Mouse (Mus musculus): ENCODE measurements around the gene Apom.

Gene Apom

DNA sequence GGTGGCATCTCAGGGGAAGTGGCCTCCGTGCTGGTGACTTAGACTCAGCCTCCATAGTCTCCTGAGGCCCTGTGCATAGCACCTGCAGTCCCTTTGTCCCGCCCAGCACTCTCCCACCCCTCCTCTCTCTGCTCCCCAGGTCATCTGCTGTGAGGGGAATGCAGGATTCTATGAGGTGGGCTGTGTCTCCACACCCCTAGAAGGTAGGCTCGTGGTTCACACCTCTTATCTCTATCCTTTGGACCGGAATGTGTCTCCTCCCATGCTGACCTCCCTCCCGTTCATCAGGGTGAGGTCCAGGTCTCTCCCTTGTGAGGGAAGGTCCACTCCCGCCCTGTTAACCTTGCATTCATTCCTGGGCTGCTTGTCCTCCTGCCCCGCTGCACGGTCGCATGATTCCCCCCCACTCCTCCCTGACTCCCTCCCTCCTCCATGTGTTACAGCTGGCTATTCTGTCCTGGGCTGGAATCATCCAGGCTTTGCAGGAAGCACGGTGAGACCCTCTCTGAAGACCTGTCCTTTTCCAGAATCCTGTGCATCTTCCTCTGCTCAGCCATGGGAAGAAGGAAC, 31.6 kb downstream of the Apom start:
- no peak for DNase-seq (ENCODE audit: extremely low read depth, low read depth)

DNA sequence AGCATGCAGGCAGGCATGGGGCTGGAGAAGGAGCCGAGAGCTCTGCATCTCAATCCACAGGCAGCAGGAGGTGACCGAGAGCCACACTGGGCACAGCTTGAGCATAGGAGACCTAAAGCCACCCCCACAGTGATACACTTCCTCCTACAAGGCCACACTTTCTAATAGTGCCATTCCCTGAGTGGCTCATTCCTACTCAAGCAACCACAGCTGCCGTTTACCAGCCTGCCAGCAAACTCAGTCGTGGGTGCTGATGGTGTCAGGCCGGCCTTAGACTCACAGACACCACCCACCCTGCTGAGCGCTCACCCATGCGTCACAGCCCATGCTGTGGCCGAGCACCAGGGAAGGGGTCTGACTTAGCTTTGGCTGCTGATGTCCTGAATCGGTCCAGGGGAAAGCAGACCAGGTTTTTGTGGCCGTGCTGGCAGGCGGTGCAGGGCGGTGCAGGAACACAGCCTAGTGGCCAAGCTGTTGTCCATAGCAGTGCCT, 34.6 kb downstream of the Apom start:
- DNase-seq (ENCODE audit: extremely low read depth, low read depth), result no peak

DNA sequence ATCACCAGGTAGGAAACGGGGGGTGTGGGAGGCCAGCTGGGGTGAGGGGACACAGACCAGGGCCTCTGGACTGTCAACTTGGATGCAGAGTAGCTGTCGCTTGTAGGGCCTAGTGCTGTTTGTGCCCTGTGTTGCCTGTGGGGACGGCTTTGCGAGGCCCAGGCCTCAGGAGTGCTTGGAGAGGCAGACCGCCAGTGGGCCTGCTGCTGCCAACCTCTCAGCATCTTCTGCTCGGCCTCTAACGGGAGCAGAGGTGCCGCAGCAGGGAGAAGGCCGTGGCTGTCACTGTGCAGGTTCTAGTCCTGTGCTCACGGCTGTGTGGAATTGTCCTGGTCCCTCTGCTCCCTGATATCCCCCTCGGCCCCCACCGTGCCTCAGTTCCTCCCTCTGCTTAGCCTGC, 35.3 kb downstream of the Apom start:
- no peak for DNase-seq (ENCODE audit: extremely low read depth, low read depth)

DNA sequence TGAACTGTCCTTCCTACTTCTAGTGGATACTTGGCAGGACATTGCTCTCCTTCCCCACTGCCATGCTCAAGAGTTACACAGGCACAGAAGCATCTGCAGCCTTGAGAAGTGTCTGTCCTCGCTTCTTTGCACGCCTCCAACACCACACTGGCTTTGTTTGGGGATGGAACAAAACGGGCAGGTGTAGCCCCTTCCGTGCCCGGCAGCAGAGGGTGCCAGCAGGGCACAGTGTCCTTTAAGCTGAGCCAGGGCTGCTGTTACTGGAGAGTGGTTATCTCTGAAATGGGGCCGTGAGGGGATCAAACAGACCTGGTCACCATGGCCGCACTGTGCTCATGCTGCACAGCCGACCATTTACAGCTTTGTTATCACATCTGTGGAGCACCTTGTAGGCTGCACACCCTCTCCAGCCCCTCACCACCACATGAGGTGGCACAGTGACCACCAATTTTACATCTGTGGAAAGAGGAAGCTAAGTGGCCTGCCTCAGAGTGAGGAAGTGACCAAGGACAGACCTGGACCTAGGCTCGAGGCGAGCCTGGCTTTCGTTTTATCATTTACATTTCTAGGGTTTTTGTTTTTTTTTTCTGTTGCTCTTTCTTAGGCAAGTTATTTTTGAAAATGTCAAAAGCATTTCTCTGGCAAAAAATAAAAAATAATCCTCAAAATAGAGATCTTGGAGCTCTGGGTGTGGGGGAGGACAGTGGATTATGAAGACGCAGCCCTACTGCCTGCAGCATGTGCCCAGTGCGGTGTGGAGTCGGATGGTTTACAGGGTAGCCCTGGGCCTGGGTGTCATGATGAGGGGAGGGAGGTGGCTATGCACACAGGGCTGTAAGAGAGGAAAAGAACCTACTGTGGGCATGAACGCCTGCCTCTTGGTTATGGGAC, 37.1 kb downstream of the Apom start:
- DNase-seq (ENCODE audit: extremely low read depth, low read depth), result no peak

DNA sequence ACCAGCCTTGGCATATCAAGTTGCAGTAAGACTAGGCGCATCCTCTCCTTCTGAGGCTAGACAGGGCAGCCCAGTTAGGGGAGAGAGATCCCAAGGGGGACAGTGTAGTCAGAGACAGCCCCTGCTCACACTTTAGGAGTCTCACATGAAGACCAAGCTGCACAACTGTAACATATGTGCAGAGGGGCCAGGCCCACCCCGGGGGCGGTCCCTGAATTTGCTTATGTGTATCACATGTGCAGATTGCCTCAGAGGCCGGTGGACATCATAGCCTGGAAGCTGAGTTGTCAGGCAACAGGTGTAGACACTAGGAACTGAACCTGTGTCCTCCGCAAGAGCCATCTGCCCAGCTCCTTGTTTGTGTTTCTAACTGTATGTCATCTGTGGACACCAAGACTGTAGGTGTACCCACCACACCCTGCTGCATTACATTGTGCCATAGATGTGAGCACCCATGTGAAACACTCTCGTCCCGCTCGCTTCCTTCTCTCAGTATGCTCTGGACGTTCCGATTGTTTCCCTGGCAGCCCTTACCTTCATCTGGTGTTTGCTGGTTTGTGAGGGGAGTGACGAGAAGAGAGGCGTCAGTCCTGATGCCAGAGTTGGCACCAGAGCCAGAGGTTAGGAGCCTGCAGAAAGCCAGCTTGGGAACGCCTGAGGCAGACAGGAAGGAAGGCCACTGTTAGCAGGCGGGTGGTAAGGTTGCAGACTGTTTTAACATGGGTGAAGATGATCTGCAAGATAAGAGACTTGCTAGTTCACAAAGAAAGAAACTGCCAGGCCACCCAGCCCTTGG, 39.2 kb downstream of the Apom start:
- no peak for DNase-seq (ENCODE audit: extremely low read depth, low read depth)

DNA sequence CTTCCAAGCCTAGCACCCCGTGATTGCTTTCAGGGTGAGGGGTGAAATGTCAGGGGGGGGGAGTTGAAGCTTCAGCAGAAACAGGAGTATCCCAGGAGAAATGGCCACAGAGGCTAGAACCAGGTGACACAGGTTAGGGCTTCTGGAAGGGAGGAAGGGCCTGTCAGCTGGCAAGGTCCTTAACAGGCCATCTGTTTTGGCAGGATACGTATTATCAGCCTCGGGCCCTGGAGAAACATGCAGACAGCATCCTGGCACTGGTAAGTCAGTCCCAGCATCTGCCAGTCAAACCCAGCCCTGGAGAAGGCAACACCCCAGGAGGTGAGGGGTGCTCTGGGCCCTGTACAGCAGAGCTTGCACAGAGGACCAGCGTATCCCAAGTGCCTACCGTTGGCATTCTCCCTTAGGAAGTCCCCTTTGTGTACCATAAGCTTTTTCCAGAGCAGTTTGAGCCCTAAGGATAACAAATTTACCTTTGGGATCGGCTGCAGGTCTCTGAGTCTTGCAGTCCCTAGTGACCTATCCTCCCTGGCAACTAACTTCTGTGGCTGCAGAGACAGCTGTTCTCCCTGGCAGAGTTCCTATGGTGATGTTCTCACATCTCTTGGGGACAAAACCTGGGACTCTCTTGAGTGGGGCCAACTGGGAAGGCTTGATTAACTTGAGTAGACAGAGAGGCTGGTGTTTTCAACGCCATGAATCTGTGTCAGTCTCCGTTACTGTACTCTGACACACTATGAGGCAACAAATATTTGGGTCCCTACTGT, 41.5 kb downstream of the Apom start:
- no peak for DNase-seq (ENCODE audit: extremely low read depth, low read depth)

DNA sequence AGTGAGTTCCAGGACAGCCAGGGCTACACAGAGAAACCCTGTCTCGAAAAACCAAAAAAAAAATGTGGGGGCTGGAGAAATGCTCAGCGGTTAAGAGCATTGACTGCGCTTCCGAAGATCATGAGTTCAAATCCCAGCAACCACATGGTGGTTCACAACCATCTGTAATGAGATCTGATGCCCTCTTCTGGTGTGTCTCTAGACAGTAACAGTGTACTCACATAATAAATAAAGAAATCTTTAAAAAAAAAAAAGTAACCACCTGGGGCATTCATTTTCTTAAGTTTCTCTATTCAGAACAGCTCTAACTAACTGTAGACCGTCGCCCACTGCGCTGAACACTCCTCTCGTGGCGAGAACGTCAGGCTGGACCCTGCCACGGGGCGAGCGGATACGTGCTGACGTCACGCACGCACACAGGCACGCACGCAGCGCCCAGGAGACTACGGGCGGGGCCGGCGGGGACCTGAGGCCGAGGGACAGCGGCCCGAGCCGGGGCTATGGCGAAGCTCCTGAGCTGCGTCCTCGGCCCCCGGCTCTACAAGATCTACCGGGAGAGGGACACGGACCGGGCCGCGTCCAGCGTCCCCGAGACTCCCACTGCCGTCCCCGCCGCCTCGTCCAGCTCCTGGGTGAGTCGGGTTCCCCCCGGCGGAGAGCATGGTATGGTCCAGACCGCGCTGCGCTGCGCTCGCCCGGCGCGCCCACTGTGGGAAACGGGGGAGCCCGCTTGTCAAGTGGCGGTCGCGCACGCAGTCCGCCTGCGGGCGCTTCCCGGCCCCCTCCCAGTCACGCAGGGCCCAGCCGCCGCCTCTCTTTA, 42.8 kb downstream of the Apom start, which contains the start of gene Abhd16a:
Gene Abhd16a, plus strand, starts transcription at position 439 of the 820 bp plus-strand sequence.
- DNase-seq (ENCODE audit: extremely low read depth, low read depth), result peak; percentile 74

DNA sequence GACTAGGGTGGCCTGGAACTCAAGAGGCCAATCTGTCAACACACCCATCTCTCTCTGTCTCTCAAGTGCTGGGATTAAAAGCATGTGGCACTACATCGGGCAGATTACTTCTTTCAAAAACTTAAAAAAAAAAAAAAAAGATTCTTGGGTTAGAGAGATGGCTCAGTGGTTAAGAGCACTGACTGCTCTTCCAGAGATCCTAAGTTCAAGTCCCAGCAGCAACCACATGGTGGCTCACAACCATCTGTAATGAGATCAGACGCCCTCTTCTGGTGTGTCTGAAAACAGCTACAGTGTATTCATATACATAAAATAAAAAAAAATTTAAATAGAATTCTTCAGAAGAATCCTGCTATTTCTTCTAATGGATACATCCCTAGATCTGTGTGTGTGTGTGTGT, 43.7 kb downstream of the Apom start:
- DNase-seq (ENCODE audit: extremely low read depth, low read depth), result no peak

DNA sequence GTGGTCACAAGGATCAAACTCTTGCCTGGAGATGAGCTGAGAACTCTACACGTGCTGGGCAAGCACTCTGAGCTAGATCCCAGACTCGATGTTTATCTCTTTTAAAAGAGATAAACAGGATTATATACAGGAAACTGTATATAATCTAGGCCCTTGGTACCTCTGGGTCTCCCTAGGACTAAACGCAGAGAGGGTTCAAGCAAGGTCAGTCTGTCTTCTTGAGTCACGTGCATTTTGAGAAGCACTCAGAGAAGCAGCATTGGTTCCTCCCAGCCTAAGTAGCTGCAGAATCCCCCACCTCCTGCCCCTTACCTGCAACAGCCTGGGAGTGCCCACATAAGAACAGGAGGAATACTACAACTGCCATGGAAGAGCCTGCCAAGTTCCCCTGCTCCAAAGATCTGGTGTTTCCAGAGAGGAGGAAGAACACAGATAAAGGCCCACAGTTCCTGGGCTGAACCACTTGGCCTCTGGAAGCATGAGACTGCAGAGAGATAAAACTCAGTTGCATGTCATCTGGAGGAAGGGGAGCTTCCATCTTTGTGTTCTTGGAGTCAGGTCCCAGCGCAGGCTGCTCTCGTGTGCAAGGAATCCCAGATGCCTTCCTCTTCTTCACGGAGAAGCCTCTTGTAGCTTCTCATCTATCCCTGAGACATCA, 46.5 kb downstream of the Apom start, which contains the start of gene Ly6g6f:
Gene Ly6g6f, minus strand, starts transcription at position 403 of the 658 bp plus-strand sequence.
- DNase-seq (ENCODE audit: extremely low read depth, low read depth), result no peak

DNA sequence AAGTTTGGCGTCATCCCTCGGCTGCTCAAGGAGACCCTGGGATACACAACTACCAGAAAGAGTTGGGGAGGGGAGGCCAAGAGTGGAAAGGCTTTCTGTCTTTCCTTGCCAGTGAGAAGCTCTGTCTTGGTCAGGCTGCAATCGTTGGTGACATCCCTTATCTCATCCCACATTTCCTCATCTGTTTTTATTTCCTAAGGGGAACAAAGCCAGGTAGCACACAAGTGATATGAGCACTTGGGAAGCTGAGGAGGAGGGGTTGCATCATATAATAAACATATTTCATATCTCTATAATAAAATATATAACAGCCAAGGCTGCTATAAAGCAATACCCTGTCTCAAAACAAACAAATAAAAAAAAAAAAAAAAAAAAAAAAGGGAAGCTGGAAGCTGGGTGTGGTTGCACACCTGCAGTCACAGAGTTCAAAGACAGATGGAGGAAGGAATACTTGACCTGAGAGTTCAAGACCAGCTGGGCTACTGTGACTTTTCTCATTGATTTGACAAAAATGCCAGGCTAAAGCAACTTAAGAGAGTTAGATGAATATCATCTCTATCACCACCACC, 47.8 kb downstream of the Apom start:
- no peak for DNase-seq (ENCODE audit: extremely low read depth, low read depth)

DNA sequence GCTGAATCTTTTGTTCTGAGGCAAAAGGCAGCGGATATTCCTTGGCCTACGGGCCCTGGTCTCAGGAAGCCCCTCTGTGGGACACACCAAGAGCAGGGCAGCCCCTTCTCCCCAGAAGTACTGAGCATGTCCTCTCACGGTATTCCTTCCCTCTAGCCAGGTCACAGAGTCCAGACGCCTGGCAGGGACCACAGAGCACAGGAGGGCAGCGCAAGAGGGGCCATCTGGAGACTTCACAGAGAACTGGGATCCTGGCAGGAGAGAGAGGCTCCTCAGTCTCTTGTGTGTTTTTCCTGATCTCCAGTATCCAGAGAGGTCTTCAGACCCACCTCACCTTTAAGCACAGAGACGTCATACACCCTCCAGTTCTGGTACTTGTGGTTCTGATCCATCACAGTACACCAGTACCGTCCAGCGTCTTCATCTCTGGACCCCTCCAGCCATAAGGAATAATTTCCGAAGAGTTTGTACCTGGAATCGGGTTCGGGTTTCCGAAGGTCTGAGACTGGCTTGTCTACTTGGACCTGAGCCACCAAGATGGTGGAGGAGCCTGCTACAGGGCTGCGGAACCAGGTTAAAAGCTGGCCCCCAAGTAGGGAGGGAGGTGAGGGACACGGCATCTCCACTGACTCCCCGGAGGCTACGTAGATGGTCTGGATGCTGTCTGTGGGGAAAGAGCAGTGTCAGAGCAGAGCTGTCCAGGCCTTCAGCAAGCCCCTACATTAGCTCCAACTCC, 48.8 kb downstream of the Apom start:
- DNase-seq (ENCODE audit: extremely low read depth, low read depth), result no peak

DNA sequence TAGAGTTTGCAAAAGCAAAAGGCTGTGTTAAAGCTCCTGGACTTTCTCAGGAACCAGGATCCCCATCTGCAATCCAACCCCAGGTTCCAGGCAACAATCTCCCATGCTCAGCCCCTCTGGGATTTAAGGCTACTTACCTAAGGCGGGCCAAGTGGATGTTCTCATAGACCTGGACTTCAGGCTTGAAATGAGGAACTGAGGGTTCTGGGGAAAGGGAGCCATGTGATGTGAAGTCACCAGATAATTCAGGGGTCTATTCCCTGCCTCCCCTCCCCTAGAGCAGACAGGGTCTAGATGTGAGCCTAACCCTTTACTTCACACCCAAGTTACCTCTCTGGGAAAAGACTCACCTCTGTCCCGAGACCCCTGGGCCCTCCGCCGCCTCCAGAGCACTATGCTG, 51.1 kb downstream of the Apom start:
- DNase-seq (ENCODE audit: extremely low read depth, low read depth), result peak; percentile 56

DNA sequence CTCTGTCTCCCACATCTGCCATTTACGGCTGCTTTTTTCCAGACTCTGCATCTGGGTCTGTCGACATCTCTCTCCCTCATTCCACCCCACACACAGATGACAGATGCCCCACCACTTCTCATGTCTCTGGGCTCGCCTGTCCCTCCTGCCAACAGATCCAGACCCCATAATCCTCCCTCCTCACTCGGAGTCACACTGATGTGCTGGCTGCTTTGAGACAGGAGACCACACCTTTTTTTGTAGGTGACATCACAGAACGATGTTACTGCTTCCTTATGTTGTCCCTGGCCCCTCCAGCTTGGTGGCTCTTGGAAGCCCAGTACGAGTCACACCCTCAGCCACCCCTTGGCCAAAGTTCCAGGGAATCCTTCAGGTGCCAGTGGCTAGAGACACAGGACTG, 51.6 kb downstream of the Apom start:
- DNase-seq (ENCODE audit: extremely low read depth, low read depth), result no peak

DNA sequence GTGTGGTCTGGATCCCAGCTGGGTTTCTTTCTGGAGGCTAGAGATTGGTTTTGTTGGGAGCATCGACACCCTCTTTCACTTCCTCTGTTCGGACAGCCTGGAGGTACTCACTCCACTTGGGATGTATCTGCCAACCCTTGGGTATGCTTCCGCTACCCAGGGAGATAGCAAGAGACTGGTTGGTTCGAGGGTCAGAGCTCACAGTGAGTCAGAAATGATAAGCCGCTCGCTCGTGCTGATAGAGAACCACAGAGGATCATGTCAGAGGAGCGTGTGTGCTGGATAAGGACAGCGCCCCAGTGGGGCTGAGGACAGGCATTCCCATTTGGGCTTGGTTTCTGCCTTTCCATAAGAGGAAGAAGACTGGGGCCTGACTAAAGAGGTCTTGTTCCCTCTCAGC, 52.1 kb downstream of the Apom start:
- peak; percentile 99 for DNase-seq (ENCODE audit: extremely low read depth, low read depth)

All from MEL-GATA-1-ER (cell line).